Mouse (Mus musculus): Measurements from ENCODE around the gene Gm20388. TPM values are rescaled to one million over a fixed set of nuclear protein-coding genes. Genes with fewer than 3 reads are reported as not detected.

The Gm20388 gene
- polyA plus RNA-seq, 1 experiment: 49.7 TPM

GRCm38 (mm10) chr8:121909663-121910062 lies 1999.0 kb downstream of the Gm20388 start:
- WGBS: 4% methylated on average over 6 of the region's 6 CpGs
- DNase-seq: peak; percentile 73
- TF ChIP-seq POLR2A (IDR thresholded peaks at IDR 0.05; ENCODE audit: low read depth, low read length) (no peak), CTCF (conservative IDR thresholded peaks at IDR 0.05; ENCODE audit: insufficient read depth, insufficient read length, low read depth, low read length) (peak; percentile 57)
- Histone ChIP-seq H3K4me3 (ENCODE audit: insufficient read depth, low read depth, low read length) (no peak overlapping the region), H3K36me3 (ENCODE audit: control insufficient read depth, insufficient read depth, low read length) (no peaks in the 10 kb centered on the region), H3K27ac (ENCODE audit: insufficient read depth, low read depth, low read length) (no peak overlapping the region), H3K4me1 (ENCODE audit: control insufficient read depth, insufficient read depth, low read length) (no peaks in the 10 kb centered on the region), H3K27me3 (replicated peaks; ENCODE audit: control insufficient read depth, insufficient read depth, low read length) (no peaks in the 10 kb centered on the region)

GRCm38 (mm10) chr8:121911400-121911799 lies 2000.8 kb downstream of the Gm20388 start:
- Histone ChIP-seq H3K27me3 (replicated peaks; ENCODE audit: control insufficient read depth, insufficient read depth, low read length) (no peaks in the 10 kb centered on the region), H3K4me3 (ENCODE audit: insufficient read depth, low read depth, low read length) (no peak overlapping the region), H3K4me1 (ENCODE audit: control insufficient read depth, insufficient read depth, low read length) (no peaks in the 10 kb centered on the region), H3K36me3 (ENCODE audit: control insufficient read depth, insufficient read depth, low read length) (no peaks in the 10 kb centered on the region), H3K27ac (ENCODE audit: insufficient read depth, low read depth, low read length) (no peak overlapping the region)
- WGBS: 84% methylated on average over 6 of the region's 6 CpGs
- no peak for DNase-seq
- TF ChIP-seq POLR2A (IDR thresholded peaks at IDR 0.05; ENCODE audit: low read depth, low read length) (no peak), CTCF (conservative IDR thresholded peaks at IDR 0.05; ENCODE audit: insufficient read depth, insufficient read length, low read depth, low read length) (no peak)

- Histone ChIP-seq H3K4me3 (ENCODE audit: insufficient read depth, low read depth, low read length) (no peak overlapping the region), H3K27me3 (replicated peaks; ENCODE audit: control insufficient read depth, insufficient read depth, low read length) (no peaks in the 10 kb centered on the region), H3K27ac (ENCODE audit: insufficient read depth, low read depth, low read length) (no peak overlapping the region), H3K36me3 (ENCODE audit: control insufficient read depth, insufficient read depth, low read length) (no peaks in the 10 kb centered on the region), H3K4me1 (ENCODE audit: control insufficient read depth, insufficient read depth, low read length) (no peaks in the 10 kb centered on the region)
- no peak for TF ChIP-seq POLR2A (IDR thresholded peaks at IDR 0.05; ENCODE audit: low read depth, low read length)
- WGBS: 79% methylated on average over 7 of the region's 7 CpGs
- DNase-seq: no peak
These were observed 2001.3 kb downstream of the Gm20388 start for GRCm38 (mm10) chr8:121911987-121912386.

GRCm38 (mm10) chr8:121912831-121913230 lies 2002.2 kb downstream of the Gm20388 start:
- no peaks in the 10 kb centered on the region for H3K27me3 ChIP-seq (replicated peaks; ENCODE audit: control insufficient read depth, insufficient read depth, low read length)
- TF ChIP-seq CTCF (conservative IDR thresholded peaks at IDR 0.05; ENCODE audit: insufficient read depth, insufficient read length, low read depth, low read length) (no peak), POLR2A (IDR thresholded peaks at IDR 0.05; ENCODE audit: low read depth, low read length) (no peak)
- H3K4me1 ChIP-seq (ENCODE audit: control insufficient read depth, insufficient read depth, low read length): no peaks in the 10 kb centered on the region
- H3K36me3 ChIP-seq (ENCODE audit: control insufficient read depth, insufficient read depth, low read length): no peaks in the 10 kb centered on the region
- 74% methylated on average over 3 of the region's 3 CpGs for WGBS
- no peak for DNase-seq
- no peak overlapping the region for H3K27ac ChIP-seq (ENCODE audit: insufficient read depth, low read depth, low read length)
- H3K4me3 ChIP-seq (ENCODE audit: insufficient read depth, low read depth, low read length): no peak overlapping the region

- TF ChIP-seq CTCF (conservative IDR thresholded peaks at IDR 0.05; ENCODE audit: insufficient read depth, insufficient read length, low read depth, low read length) (no peak), POLR2A (IDR thresholded peaks at IDR 0.05; ENCODE audit: low read depth, low read length) (no peak)
- H3K36me3 ChIP-seq (ENCODE audit: control insufficient read depth, insufficient read depth, low read length): no peaks in the 10 kb centered on the region
- H3K27me3 ChIP-seq (replicated peaks; ENCODE audit: control insufficient read depth, insufficient read depth, low read length): no peaks in the 10 kb centered on the region
- DNase-seq: no peak
- H3K4me1 ChIP-seq (ENCODE audit: control insufficient read depth, insufficient read depth, low read length): no peaks in the 10 kb centered on the region
- WGBS: 76% methylated on average over 8 of the region's 8 CpGs
- no peak overlapping the region for H3K27ac ChIP-seq (ENCODE audit: insufficient read depth, low read depth, low read length)
- no peak overlapping the region for H3K4me3 ChIP-seq (ENCODE audit: insufficient read depth, low read depth, low read length)
These were observed 2002.7 kb downstream of the Gm20388 start for GRCm38 (mm10) chr8:121913378-121913777.

- Histone ChIP-seq H3K4me3 (ENCODE audit: insufficient read depth, low read depth, low read length) (no peak overlapping the region), H3K27ac (ENCODE audit: insufficient read depth, low read depth, low read length) (no peak overlapping the region), H3K36me3 (ENCODE audit: control insufficient read depth, insufficient read depth, low read length) (no peaks in the 10 kb centered on the region), H3K4me1 (ENCODE audit: control insufficient read depth, insufficient read depth, low read length) (no peaks in the 10 kb centered on the region), H3K27me3 (replicated peaks; ENCODE audit: control insufficient read depth, insufficient read depth, low read length) (no peaks in the 10 kb centered on the region)
- no peak for TF ChIP-seq POLR2A (IDR thresholded peaks at IDR 0.05; ENCODE audit: low read depth, low read length)
- no peak for TF ChIP-seq CTCF (conservative IDR thresholded peaks at IDR 0.05; ENCODE audit: insufficient read depth, insufficient read length, low read depth, low read length)
- no peak for DNase-seq
- 57% methylated on average over 4 of the region's 4 CpGs for WGBS
These were observed 2008.5 kb downstream of the Gm20388 start for GRCm38 (mm10) chr8:121919158-121919557.

GRCm38 (mm10) chr8:121919731-121920130 lies 2009.1 kb downstream of the Gm20388 start:
- H3K36me3 ChIP-seq (ENCODE audit: control insufficient read depth, insufficient read depth, low read length): no peaks in the 10 kb centered on the region
- WGBS: 44% methylated on average over 3 of the region's 3 CpGs

GRCm38 (mm10) chr8:121921582-121921981 lies 2010.9 kb downstream of the Gm20388 start:
- Histone ChIP-seq H3K27me3 (replicated peaks; ENCODE audit: control insufficient read depth, insufficient read depth, low read length) (no peaks in the 10 kb centered on the region), H3K27ac (ENCODE audit: insufficient read depth, low read depth, low read length) (no peak overlapping the region), H3K4me3 (ENCODE audit: insufficient read depth, low read depth, low read length) (no peak overlapping the region), H3K36me3 (ENCODE audit: control insufficient read depth, insufficient read depth, low read length) (no peaks in the 10 kb centered on the region), H3K4me1 (ENCODE audit: control insufficient read depth, insufficient read depth, low read length) (no peaks in the 10 kb centered on the region)
- WGBS: 72% methylated on average over 8 of the region's 8 CpGs
- DNase-seq: no peak
- TF ChIP-seq CTCF (conservative IDR thresholded peaks at IDR 0.05; ENCODE audit: insufficient read depth, insufficient read length, low read depth, low read length) (no peak), POLR2A (IDR thresholded peaks at IDR 0.05; ENCODE audit: low read depth, low read length) (no peak)

More at GRCm38 (mm10) chr8:121919731-121920130, 2009.1 kb downstream of the Gm20388 start:
- H3K4me1 ChIP-seq (ENCODE audit: control insufficient read depth, insufficient read depth, low read length): no peaks in the 10 kb centered on the region
- no peak overlapping the region for H3K4me3 ChIP-seq (ENCODE audit: insufficient read depth, low read depth, low read length)
- peak; percentile 54 for DNase-seq
- no peaks in the 10 kb centered on the region for H3K27me3 ChIP-seq (replicated peaks; ENCODE audit: control insufficient read depth, insufficient read depth, low read length)
- no peak overlapping the region for H3K27ac ChIP-seq (ENCODE audit: insufficient read depth, low read depth, low read length)
- TF ChIP-seq CTCF (conservative IDR thresholded peaks at IDR 0.05; ENCODE audit: insufficient read depth, insufficient read length, low read depth, low read length) (no peak), POLR2A (IDR thresholded peaks at IDR 0.05; ENCODE audit: low read depth, low read length) (no peak)

Measured in kidney, adult 2 months (tissue).